ENCODE assay signal across 7 mouse cellular contexts in the genomic region with DNA sequence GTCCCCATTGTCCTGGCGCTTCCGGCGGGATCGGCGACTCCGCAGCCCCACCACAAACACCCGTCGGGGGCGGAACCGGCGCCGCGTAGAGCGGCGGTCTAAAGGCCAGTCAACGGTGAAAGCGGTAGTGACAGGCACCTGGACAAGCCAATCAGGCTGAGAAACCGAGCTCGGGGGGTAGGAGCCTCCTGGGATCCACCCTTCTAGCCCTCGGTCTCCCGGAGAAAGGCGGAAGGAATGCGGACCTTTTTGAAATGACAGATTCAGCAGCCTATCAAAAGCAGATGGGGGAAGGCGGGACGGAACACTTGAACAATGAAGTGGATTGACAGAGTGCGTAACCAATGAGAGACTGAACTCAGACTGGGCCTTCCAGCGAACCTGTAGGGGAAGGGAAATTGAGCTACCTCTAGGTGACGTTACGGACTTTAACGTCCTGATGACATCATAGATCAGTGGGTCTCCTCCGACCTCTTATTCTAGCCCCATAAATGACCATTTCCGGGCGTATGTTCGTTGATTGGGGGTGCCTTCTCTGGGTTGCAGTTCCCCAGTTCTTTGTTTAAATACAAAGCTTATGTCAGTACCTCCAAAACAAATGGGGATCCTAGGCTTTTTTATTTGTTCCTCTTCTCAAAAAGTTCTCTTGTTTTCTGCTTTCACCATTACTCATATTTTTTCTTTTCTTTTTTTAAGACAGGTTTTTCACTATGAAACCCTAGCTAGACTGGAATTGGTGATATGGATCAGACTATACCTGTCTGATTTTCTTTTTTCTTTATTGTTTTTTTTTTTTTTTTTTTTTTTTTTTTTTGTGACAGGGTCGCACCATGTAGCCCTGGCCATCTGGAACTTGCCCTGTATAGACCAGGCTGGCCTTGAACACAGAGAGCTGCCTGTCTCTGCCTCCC. TPM values are rescaled to one million over a fixed set of nuclear protein-coding genes. Genes with fewer than 3 reads are reported as not detected.
DNase-seq lines count a peak whose midpoint lies in the region; ATAC-seq lines count a peak whose summit lies in the region.

A gene (minus strand): TSS at position 276 of the 911 bp plus-strand sequence.

- peak within 1 kb of the TSS; percentile 97 for H3K9ac ChIP-seq in intestine, embryonic 16.5 days (ENCODE audit: low read depth, low read length)
- H3K9ac ChIP-seq in midbrain, embryonic 11.5 days (ENCODE audit: low read length): peak within 1 kb of the TSS; percentile 97

- H3K4me3 ChIP-seq in intestine, embryonic 16.5 days (ENCODE audit: low read length): peak within 1 kb of the TSS; percentile 83
- H3K4me3 ChIP-seq in midbrain, embryonic 11.5 days (ENCODE audit: low read depth, low read length): peak within 1 kb of the TSS; percentile 83

- H3K4me1 ChIP-seq in intestine, embryonic 16.5 days (ENCODE audit: control insufficient read depth, insufficient read depth, low read length): peaks cover 32% of the 10 kb centered on the region
- peaks cover 29% of the 10 kb centered on the region for H3K4me1 ChIP-seq in midbrain, embryonic 11.5 days (ENCODE audit: control insufficient read depth, insufficient read depth, low read length)

- 2% methylated on average over 35 of the region's 35 CpGs for WGBS in intestine, embryonic 16.5 days
- WGBS in midbrain, embryonic 11.5 days: 3% methylated on average over 35 of the region's 35 CpGs

- no peaks in the 10 kb centered on the region for H3K9me3 ChIP-seq in intestine, embryonic 16.5 days (ENCODE audit: control insufficient read depth, low read length)
- no peaks in the 10 kb centered on the region for H3K9me3 ChIP-seq in midbrain, embryonic 11.5 days (ENCODE audit: control insufficient read depth, low read length)

- H3K27ac ChIP-seq in intestine, embryonic 16.5 days (ENCODE audit: low read length): peak within 1 kb of the TSS; percentile 100
- H3K27ac ChIP-seq in midbrain, embryonic 11.5 days (ENCODE audit: low read depth, low read length): peak within 1 kb of the TSS; percentile 98

- peak; percentile 99 for ATAC-seq in intestine, embryonic 16.5 days
- peak; percentile 99 for ATAC-seq in midbrain, embryonic 11.5 days (ENCODE audit: low FRiP score)

- intact Hi-C loops in left cerebral cortex, postnatal 36 days (cut with DNase I): no loop called here

- no peaks in the 10 kb centered on the region for H3K27me3 ChIP-seq in intestine, embryonic 16.5 days (replicated peaks; ENCODE audit: control insufficient read depth, insufficient read depth, low read length)
- no peaks in the 10 kb centered on the region for H3K27me3 ChIP-seq in midbrain, embryonic 11.5 days (ENCODE audit: control insufficient read depth, insufficient read depth, low read length)

- H3K36me3 ChIP-seq in intestine, embryonic 16.5 days (ENCODE audit: control insufficient read depth, insufficient read depth, low read length): no peaks in the 10 kb centered on the region
- H3K36me3 ChIP-seq in midbrain, embryonic 11.5 days (ENCODE audit: control insufficient read depth, insufficient read depth, low read length): no peaks in the 10 kb centered on the region

- peak; percentile 100 for DNase-seq in adrenal gland, adult 8-10 months
- DNase-seq in embryo, embryonic 9.5 days (ENCODE audit: extremely low spot score): peak; percentile 99
- DNase-seq in gastrocnemius, postnatal 4 days (ENCODE audit: low spot score in 2 of 2): peak; percentile 95 to 99
- DNase-seq in left cerebral cortex, postnatal 36 days (ENCODE audit: low spot score in 2 of 2): peak; percentile 100
- DNase-seq in midbrain, embryonic 11.5 days (ENCODE audit: low spot score, missing footprints): peak; percentile 100
- peak; percentile 100 for DNase-seq in skeletal muscle tissue, adult 2 months (ENCODE audit: low read depth, low spot score)

- peak within 1 kb of the TSS; percentile 77 for H3K4me2 ChIP-seq in intestine, embryonic 16.5 days (ENCODE audit: low read depth, low read length)
- peak within 1 kb of the TSS; percentile 80 for H3K4me2 ChIP-seq in midbrain, embryonic 11.5 days

RNA-seq across cellular contexts. Expression of the gene that starts here (rescaled TPM):
- total RNA-seq in adrenal gland, adult 8-10 months (2022): 100 to 1,000 TPM; 251 to 297 (median 270) TPM
- 100 to 1,000 TPM; 194 to 218 TPM for total RNA-seq in gastrocnemius, postnatal 4 days (2021)
- polyA plus RNA-seq in intestine, embryonic 16.5 days (2015; fragmentation: Nextera tagmentation; extraction: Ambion mirVana): 193 and 220 TPM in 2 replicates
- total RNA-seq in left cerebral cortex, postnatal 36 days (2021): 100 to 1,000 TPM; 328 to 372 TPM
- polyA plus RNA-seq in midbrain, embryonic 11.5 days (2014; fragmentation: Nextera tagmentation; extraction: Ambion mirVana): 295 and 314 TPM in 2 replicates

Comparison
In these comparisons a context has a peak if more than half of its experiments do, and no peak if none do; other contexts are left out.
1. Peak in every context shown above with its lines: DNase-seq, ATAC-seq, H3K4me3 ChIP-seq and H3K27ac ChIP-seq.